Mouse (Mus musculus) T-helper 1 cell (primary cell): ENCODE measurements around the gene Paqr6.

Experiments
- in situ Hi-C: fragments of 300-600 bp; cut with MboI, MseI; formaldehyde crosslinking; loops from one replicate; pipeline ENCODE4 v1.15.1; 2025; ENCODE audit warnings: high pct_unique_total_duplicates

The Paqr6 gene

DNA sequence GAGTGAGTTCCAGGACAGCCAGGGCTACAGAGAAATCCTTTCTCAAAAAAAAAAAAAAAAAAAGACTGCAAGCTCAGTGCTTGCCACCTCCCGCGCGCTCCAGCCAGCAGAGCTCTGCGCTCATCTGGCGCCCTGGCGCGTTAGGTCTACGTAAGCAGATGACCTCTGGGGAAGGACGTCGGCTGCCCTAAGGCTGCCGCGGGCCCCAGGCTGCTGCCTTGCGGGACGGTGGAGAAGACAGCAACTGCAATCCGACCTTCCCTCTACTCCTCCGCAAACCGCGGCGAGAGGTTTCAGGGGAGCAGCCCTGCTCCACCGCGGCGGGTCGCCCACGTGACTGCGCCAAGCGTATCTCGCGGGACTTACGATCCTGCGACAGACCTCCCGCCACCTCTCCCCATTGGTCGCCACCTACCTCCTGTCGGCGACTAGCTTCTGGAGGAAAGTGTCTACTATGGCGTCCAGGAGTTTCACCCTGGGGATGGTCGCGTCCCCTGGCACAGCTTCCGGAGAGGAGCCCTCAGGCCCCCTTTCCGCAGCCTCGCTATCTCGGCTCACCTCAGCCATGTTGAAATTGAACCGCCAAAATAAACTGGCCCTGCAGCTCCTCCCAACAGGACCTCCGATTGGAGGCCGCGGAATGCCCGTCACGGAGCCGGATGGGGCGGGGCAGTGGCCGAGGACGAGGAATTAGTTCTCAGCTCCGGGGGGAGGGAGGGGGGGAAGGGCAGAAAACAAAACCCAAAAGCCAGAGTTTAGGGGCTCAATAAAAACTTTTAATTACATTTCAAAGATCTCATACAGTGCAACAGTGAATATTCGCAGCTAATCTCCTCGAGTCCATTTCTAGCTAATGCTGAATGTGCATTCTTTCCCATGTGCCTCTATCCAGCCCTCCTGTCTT lies 45.6 kb downstream of the Paqr6 start, which contains the start of gene Pmf1:
Gene Pmf1 (minus strand): TSS at position 591 of the 904 bp plus-strand sequence.
- in situ Hi-C loops: loop anchor here (5.0 kb wide), 1 partner anchor 62 kb away; no protein-coding TSS in a partner anchor

DNA sequence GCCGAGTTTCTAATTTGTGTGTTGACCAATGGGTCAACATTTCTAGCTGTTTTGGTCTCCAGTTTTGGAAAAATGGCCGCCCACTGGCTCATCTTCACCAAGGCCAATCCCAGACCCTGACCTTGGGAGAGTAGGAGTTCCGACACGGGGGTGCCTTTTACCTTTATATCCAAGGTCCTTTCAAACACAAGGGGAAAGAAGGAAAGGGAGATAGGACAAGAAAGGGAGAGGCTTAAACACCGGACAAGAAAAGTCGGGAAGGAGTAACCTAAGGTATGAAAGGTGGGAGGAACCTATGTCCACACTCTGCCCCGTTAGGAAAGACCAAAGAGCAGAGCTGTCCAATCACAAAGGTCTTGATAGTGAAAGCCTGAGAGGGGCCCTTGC lies 46.3 kb downstream of the Paqr6 start:
- in situ Hi-C loops: no loop called here

- in situ Hi-C loops: no loop called here
Observed at GRCm38 (mm10) chr3:88411681-88412080, 47.3 kb downstream of the Paqr6 start.

DNA sequence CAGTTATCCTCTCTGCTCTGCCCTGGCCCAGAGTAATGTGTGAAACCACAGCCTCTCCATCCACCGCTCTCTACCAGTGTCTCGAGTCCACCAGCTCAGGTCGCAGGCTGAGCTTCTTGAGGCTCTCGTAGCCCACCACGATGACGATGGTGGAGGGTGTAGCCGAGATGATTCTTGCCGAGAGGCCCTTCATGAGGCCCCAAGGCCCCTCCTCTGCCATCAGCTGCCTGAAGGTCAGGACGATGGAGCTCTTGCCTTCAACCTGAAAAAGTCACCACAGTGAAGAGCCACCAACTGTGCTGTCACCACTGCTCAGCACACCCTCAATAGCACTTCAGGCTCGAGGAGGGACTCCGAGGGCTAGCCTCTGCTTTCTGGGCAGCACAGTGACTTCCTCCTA lies 48.3 kb downstream of the Paqr6 start:
- in situ Hi-C loops: no loop called here

GRCm38 (mm10) chr3:88415668-88416067 lies 51.3 kb downstream of the Paqr6 start:
- in situ Hi-C loops: no loop called here

- in situ Hi-C loops: no loop called here
Observed at GRCm38 (mm10) chr3:88418016-88418415, 53.6 kb downstream of the Paqr6 start.
